Mouse (Mus musculus): Measurements from ENCODE around the gene Minos1. TPM values are rescaled to one million over a fixed set of nuclear protein-coding genes. Genes with fewer than 3 reads are reported as not detected.

Gene Minos1
- total RNA-seq, 2 experiments from 2014 or later = 120 to 318 TPM

GRCm38 (mm10) chr4:139075041-139075711, 55.7 kb downstream of the Minos1 start, which contains the start of gene Htr6:
TSS of gene Htr6 (minus strand) at chr4:139075570.
- no peak for ATAC-seq (ENCODE audit: poor library complexity, severe bottlenecking)

- ATAC-seq (ENCODE audit: poor library complexity, severe bottlenecking) = no peak
Observed at GRCm38 (mm10) chr4:139074060-139074459, 56.9 kb downstream of the Minos1 start.

GRCm38 (mm10) chr4:139068287-139068686, 62.6 kb downstream of the Minos1 start:
- no peak for ATAC-seq (ENCODE audit: poor library complexity, severe bottlenecking)

DNA sequence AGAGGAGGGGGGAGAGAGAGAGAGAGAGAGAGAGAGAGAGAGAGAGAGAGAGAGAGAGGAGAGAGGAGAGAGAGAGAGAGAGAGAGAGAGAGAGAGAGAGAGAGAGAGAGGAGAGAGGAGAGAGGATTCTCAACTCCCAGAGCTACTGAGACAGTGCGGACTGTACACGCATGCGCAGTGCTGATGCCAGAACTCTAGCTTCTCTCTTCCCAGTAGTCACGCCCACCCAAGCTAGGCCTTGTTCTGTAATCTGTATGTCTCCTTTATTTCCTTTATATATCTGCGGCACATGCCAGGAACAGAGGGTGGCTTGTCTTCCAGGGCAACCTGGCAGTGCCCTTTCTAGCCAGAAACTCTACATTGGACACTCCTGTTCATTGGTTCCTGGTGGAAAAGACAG, 66.1 kb downstream of the Minos1 start:
- no peak for ATAC-seq (ENCODE audit: poor library complexity, severe bottlenecking)

GRCm38 (mm10) chr4:139059569-139059968, 71.3 kb downstream of the Minos1 start:
- ATAC-seq (ENCODE audit: poor library complexity, severe bottlenecking) = no peak

DNA sequence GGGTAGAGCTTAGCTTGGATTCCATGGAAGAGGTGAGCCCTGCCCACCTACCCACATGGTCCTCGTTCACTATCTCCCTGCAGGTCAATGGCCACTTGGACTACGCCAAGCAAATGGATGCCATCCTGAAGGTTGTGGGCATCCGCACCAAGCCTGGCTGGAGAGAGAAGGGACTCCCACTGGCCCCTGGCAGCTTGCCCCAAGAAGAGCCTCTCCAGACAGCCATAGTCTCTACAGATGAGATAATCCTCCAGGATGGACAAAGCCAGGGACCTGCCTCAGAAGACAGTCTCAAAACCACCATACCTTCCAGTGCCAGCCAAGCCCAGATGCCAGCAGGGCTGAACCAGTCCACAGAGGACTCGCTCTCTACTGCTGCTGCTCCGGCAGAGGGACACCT, 72.9 kb downstream of the Minos1 start:
- ATAC-seq (ENCODE audit: poor library complexity, severe bottlenecking) = no peak

DNA sequence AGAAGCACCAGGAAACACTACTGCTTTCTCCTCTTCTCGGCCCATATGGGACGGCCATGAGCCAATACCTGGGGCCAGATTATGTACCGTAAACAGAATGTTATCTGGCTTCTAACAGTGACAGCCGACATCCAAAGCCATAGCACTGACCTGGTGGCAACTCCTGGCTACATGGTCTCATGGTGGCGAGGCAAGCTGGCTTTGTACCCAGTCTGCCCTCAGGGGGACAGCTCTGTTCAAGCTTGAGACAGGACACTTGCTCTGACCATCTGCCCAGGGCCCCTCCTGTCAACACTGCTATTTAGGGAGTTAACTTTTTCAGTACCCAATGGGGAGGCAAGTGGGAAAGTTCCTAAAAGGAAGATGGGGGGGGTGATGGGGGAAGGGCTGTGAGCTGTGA, 73.6 kb downstream of the Minos1 start:
- no peak for ATAC-seq (ENCODE audit: poor library complexity, severe bottlenecking)

DNA sequence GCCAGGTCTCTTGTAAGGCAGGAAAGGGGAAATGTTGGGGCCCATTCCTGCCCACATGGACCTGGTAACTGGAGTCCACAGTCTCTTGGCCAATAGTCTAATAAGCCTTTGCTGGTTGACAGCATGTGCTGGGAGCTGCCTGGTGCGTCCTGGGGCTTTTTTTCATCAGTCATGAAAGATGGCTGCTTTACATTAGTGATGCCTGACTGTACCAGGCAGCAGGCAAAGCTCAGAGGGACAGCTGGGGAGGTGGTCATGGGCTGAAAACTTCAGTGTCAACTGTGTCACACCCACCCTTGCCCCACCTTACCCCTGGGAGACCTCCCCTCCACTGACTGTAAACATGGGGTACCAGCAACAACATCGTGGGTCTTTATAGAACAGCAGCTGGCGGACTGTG, 75.2 kb downstream of the Minos1 start:
- ATAC-seq (ENCODE audit: poor library complexity, severe bottlenecking) = no peak

- no peak for ATAC-seq (ENCODE audit: poor library complexity, severe bottlenecking)
Observed at GRCm38 (mm10) chr4:139055336-139055735, 75.6 kb downstream of the Minos1 start.

GRCm38 (mm10) chr4:139054300-139054923, 76.5 kb downstream of the Minos1 start:
- no peak for ATAC-seq (ENCODE audit: poor library complexity, severe bottlenecking)

GRCm38 (mm10) chr4:139053391-139053790, 77.5 kb downstream of the Minos1 start:
- no peak for ATAC-seq (ENCODE audit: poor library complexity, severe bottlenecking)

GRCm38 (mm10) chr4:139052796-139053195, 78.1 kb downstream of the Minos1 start:
- no peak for ATAC-seq (ENCODE audit: poor library complexity, severe bottlenecking)

Other genes with a start within 250 kb of the Minos1 start
- gene Otud3, start 217.2 kb downstream of the Minos1 start, total RNA-seq (2015) = 3.3 TPM in 2 replicates
- 9.5 TPM in 2 replicates for gene Otud3, start 217.2 kb downstream of the Minos1 start, total RNA-seq (2017)
- gene Rnf186, start 164.0 kb downstream of the Minos1 start, total RNA-seq (2015) = not detected in 2 replicates
- not detected in 2 replicates for gene Rnf186, start 164.0 kb downstream of the Minos1 start, total RNA-seq (2017)
- 5.2 and 7.0 TPM in 2 replicates for gene Tmco4, start 158.2 kb downstream of the Minos1 start, total RNA-seq (2015)
- 17.6 TPM in 2 replicates for gene Tmco4, start 158.2 kb downstream of the Minos1 start, total RNA-seq (2017)
- not detected in 2 replicates for gene Htr6, start 55.5 kb downstream of the Minos1 start, total RNA-seq (2015)
- not detected in 2 replicates for gene Htr6, start 55.5 kb downstream of the Minos1 start, total RNA-seq (2017)
- not detected in 2 replicates for gene Nbl1, start 38.1 kb downstream of the Minos1 start, total RNA-seq (2015)
- 0.15 TPM in 1 of 2 replicates, not detected in the other for gene Nbl1, start 38.1 kb downstream of the Minos1 start, total RNA-seq (2017)
- gene Capzb, start 61.8 kb upstream of the Minos1 start, total RNA-seq (2015) = 683 and 689 TPM in 2 replicates
- 251 and 275 TPM in 2 replicates for gene Capzb, start 61.8 kb upstream of the Minos1 start, total RNA-seq (2017)
- 9.8 and 11.1 TPM in 2 replicates for gene Pqlc2, start 179.6 kb upstream of the Minos1 start, total RNA-seq (2015)
- gene Pqlc2, start 179.6 kb upstream of the Minos1 start, total RNA-seq (2017) = 12.8 and 16.1 TPM in 2 replicates
- 3.9 and 4.2 TPM in 2 replicates for gene Akr7a5, start 179.6 kb upstream of the Minos1 start, total RNA-seq (2015)
- 5.8 and 7.1 TPM in 2 replicates for gene Akr7a5, start 179.6 kb upstream of the Minos1 start, total RNA-seq (2017)
- 47.1 and 52.4 TPM in 2 replicates for gene Mrto4, start 221.5 kb upstream of the Minos1 start, total RNA-seq (2015)
- 23.7 and 33.9 TPM in 2 replicates for gene Mrto4, start 221.5 kb upstream of the Minos1 start, total RNA-seq (2017)
- 13.0 and 14.5 TPM in 2 replicates for gene Emc1, start 221.5 kb upstream of the Minos1 start, total RNA-seq (2015)
- 32.3 and 37.8 TPM in 2 replicates for gene Emc1, start 221.5 kb upstream of the Minos1 start, total RNA-seq (2017)
- gene Ubr4, start 221.5 kb upstream of the Minos1 start, total RNA-seq (2015) = 59.0 and 73.3 TPM in 2 replicates
- 49.1 and 66.8 TPM in 2 replicates for gene Ubr4, start 221.5 kb upstream of the Minos1 start, total RNA-seq (2017)